Mouse (Mus musculus) lung, postnatal 0 days (tissue): Measurements from ENCODE around the gene Poc1a.

Experiments
- CTCF ChIP-seq: IDR thresholded peaks from 2 replicates; pipeline ENCODE4 v1.5.1; 2016; ENCODE audit warnings: antibody characterized with exemption, mild to moderate bottlenecking
- EP300 ChIP-seq: IDR thresholded peaks from 2 replicates; pipeline ENCODE4 v1.6.1; 2016; ENCODE audit warnings: antibody characterized with exemption, mild to moderate bottlenecking, control low read depth

GRCm38 (mm10) chr9:106367592-106368111 is 86.8 kb downstream of the Poc1a start:
- TF ChIP-seq EP300 (peak; percentile 46; the same call in 1 of the 2 replicates), CTCF (no peak)
